Mouse (Mus musculus) cerebellum, adult 8-10 months (tissue): ENCODE results near the gene Ap1b1.
A peak's percentile ranks its signal among the peaks of the same experiment; 100 is the strongest.
"Not testable (repeated sequence)": the region's sequence is repeated elsewhere in the genome, so short reads cannot be mapped to it uniquely, and the experiment has no call there.

Source experiments
- DNase-seq: peaks from one replicate; pipeline ENCODE4 v3.0.0; 2022

Ap1b1 gene

GRCm38 (mm10) chr11:5063561-5064281 is 77.1 kb downstream of the Ap1b1 start:
- no peak for DNase-seq

DNA sequence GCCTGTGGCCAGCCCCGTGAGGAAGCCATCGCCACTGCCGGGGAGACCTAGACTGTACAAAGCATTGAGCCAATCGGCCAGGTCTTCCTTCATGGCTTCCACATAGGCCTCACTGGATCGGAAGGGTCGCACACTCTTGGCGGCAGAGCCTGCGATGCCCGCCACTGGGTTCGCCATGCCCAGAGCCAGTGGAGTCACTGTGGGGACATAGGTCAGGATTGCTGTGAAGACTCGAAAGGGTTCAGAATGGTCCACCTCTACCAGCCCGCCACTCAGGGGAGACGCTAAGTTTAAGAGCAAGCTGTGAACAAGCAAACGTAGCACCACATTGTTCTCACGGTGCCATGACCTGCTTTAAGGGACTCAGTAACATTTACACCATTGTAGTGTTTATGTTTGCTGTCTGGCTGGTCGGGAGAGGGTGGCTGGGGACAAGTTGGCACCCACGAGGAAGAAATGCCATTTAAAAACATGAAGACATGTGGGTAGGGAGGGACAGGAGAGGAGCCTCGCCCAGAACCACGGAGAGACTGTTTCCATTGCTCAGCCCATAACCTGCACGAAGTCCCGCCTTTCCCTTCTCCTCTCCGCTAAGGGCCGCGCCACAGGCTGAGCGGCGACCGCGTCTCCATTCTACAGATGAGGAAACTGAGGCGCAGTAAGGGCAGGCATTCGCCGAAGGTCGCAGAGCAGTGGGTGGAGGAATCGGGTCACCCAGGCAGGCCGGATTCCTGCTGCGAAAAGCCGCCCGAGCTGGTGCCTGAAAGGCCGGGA is 77.8 kb downstream of the Ap1b1 start:
- DNase-seq, result no peak

DNA sequence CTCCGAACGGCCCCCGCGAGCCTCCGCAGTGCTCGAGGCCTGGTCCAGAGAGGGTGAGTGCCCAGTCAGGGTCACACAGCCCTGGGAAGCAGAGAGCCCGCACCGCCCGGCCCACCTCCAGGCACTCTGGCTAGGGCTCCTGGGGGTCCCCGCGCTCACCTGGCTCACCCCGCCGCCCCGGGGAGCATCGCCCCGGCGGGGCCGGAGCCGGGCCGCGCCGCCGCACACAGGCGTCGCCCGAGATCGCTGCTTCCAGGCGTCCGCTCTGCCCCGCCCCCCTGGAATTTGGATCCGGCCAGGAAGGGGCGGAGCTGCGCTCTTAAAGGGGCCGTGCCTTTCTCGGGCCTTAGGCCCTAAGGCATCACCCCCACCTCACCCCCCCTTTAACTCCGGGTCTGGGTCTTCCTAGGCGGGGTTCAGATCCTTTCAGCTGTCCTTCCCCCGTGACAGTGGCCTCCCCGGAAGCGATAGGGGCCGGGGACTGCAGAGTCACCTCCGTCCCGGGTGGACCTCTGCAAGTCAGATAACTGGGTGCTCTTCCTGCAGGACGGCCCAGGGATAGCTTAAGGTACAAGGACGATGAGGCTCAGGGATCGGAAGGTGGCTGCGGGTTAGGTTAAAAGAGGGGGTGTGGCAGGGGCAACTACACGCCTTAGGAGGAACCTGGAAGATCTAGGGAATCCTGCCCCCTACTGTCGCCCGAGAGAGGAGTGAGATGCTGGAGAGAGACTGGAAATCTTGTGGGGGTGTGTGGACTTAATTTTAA is 78.6 kb downstream of the Ap1b1 start, which contains the start of gene Gas2l1:
Gene Gas2l1, minus strand, starts transcription at position 272 of the 766 bp plus-strand sequence.
- DNase-seq, result peak; percentile 84

DNA sequence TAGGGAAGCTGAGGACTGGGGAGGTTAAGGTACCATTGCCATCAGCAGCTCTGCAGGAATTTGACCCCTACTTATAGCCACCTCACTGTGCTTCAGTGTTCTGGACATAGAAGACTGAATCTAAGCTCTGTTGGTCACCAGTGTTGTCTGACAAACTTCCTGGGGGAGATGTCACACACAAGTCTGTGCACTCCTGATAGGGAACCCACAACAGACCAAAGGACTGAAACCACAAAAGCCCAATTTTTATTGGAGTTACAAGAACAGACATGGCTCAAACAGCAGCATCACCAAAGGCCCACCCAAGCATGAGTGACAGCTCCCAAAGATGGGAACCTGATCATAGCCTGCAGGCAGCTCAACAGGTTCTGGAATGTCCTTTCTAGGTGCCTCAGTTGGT is 80.4 kb downstream of the Ap1b1 start:
- no peak for DNase-seq

- DNase-seq, result no peak
Observed at GRCm38 (mm10) chr11:5068126-5068971, 81.7 kb downstream of the Ap1b1 start.

DNA sequence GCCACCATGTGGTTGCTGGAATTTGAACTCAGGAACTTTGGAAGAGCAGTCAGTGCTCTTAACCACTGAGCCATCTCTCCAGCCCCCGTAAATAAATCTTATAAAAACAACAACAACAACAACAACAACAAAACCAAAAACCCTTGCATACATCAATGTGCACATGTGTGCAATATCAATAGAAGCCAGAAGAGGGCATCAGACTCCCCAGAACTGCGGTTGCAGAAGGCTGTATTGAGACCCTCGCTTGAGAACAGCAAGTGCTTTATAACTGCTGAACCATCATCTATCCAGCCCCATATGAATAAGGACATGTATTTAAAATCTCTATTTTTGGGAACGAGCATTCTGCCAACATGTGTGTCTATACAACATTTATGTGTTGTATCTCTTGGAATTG is 88.3 kb downstream of the Ap1b1 start:
- no peak for DNase-seq

DNA sequence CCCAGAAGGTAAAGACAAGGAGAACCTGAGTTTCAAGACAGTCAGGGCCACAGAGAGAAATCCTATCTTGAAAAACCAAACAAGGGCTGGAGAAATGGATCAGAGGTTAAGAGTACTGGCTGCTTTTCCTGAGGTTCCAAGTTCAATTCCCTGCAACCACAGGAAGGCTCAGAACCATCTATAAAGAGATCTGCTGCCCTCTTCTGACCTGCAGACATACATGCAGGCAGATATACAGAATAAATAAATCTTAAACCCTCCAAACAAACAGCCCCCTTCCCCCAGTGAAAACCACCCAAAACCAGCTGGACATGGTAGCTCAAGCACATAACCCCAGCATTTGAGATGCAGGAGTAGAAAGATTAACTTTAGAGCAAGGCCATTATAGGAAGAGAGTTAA is 89.1 kb downstream of the Ap1b1 start:
- DNase-seq, result no peak

DNA sequence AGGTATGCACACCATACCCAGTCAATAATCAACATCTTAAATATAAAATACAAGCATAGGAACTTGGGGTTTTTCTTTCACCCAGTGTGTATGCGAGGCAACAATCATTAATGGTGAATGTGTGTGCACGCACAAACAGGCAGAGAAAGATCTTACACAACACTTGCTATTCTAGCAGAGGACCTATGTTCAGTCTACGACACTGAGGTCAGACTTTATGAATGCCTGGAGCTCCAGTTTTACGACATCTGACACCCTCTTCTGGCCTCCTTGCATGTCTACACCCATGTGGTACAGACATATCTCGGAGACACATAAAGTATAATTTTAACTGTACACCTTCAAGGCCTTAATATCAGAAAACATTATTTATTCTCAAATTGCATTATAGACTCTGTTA is 90.2 kb downstream of the Ap1b1 start:
- DNase-seq, result not testable (repeated sequence)

DNA sequence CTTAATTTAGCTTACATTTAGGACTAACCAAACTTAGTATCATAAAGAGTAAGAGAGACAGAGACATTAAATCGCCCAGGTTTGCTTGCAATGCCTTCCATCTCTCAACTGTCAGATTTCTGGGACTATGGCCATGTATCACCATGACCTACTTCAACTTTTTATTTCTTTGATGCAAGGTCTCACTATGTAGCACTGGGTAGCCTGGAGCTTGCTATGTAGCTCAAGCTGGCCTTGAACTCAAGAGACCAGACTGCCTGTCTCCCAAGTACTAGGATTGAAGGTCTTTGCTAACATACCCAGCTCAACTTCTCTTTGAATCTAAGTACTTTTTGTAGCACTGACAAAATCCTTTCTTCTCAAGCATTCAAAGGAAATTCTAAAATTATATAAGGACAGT is 102.5 kb downstream of the Ap1b1 start:
- no peak for DNase-seq

GRCm38 (mm10) chr11:5091706-5092105 is 105.1 kb downstream of the Ap1b1 start:
- DNase-seq, result no peak
